Mouse (Mus musculus) v-Abl transformed pro-B cells (cell line): ENCODE measurements around the gene Kansl2.

Source experiments
- in situ Hi-C, 2 experiments: fragments of 400-800 bp; cut with MboI; formaldehyde crosslinking; loops; one replicate each; pipeline ENCODE4 v1.15.1; 2025; ENCODE audit not compliant: unreplicated experiment in 2 of 2

Kansl2 gene

DNA sequence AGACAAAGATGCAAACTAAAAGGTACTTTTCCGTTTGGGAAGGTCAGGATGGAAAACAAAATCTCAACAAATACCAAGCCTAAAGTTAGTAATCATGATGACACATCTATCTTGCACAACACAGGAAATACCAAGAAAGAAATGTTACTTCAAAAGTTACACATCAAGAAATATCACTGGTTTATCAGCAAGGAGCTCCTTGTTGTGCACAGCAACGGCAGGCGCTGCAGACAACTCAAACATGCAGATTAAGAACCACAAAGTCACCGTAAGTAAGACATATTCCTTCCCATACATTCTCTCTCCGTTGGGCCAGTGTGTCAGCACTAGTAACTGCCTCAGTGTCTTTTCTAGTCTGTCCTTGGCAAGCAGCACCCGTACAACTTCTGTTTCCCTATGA lies 7.0 kb upstream of the Kansl2 start:
- in situ Hi-C loops: no loop called here

DNA sequence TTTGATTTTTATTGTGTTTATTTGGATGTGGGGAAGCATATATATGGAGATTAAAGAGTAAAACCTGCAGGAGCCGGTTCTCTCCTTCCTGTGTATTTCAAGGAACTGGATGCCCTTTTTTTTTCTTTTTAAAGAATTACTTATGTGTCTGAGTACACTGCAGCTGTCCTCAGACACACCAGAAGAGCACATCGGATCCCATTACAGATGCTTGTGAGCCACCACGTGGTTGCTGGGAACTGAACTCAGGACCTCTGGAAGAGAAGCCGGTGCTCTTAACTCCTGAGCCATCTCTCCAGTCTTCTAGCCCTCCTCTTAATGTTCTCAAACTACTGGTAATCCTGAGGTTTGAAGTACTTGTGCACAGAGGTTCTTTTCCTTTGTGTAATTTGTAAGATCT lies 3.9 kb upstream of the Kansl2 start:
- in situ Hi-C loops: no loop called here

DNA sequence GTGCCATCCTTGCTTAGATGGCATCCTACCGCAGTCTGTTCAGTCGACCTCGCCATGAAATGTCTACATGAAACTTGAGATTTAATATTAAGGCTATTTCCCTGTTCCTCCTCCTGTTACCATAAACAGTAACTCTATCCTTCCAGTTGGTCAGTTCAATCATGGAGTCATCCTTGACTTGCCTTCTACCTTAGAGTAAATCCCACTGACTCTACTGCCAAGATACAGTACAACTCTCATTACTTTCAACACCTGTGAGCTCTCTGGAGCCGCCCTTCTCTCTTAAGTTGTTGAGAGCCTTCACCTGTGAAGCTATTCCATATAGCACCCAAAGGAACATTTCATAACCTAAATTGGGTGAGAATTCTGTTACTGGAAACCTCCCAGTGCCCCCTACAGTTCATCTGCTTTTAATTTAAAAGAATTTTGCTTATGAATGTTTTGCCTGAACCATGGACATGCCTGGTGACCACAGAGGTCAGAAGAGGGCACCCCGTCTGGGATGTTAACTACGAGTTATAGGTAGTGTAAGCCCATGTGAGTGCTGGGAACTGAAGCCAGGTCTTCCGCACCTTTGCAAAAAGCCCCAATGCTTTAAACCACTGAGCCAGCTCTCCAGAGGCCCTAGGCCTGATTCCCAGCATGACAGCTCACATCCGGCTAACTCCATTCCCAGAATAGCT lies 2.9 kb upstream of the Kansl2 start:
- in situ Hi-C loops: no loop called here

DNA sequence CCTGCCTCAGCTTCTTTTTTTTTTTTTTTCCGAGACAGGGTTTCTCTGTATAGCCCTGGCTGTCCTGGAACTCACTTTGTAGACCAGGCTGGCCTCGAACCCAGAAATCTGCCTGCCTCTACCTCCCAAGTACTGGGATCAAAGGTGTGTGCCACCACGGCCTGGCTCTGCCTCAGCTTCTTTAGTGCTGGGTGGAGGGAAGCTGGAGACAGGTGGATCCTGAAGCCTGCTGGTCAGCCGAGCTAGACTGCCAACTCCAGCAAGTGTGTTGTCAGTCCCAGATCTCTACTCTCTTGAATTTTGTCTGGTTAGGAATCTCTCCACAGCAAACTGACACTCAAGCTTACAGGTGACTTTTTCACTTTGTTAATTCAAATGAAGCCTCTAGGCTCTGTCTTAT lies 1.9 kb upstream of the Kansl2 start:
- in situ Hi-C loops: no loop called here

DNA sequence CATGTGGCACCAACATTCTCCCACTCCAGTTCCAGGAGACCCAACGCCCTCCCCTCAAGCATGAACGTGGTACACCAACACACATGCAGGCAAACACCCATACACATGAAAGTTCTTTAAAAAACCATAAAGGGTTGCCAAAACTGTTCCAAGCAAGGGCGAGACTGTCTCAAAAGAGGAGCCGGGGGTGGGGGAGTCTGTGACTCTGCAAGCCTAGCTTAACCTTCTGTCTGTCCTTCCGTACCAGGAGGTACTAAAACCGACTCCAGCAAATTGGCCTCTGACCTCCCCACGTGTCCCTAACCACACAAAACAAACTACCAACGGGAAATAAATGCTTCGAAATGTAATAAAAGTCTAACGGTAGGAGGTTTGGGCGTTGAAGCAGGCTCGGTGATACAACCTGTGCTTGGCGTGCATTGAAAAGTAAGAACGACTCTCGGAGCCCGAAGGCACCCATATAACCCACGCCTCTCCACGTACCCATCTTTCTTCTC lies 981 bp downstream of the Kansl2 start:
- in situ Hi-C loops: no loop called here

DNA sequence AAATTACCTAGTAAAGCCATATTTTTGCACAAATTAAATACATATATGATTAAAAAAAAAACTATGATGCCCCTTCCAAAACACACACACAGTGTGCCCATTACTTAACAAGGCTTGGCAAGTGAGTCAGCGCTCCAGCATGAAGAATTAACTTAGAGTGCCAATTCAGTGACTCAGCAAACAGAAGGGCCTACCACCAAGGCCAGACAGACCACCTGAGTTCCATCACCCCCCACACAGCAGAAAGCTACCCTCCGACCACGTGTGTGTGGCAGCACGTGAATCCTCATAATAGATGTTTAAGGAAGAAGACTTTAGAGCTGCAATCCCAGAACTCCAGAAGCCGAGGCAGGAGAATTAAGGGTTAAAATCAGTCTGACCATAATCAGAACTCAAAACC lies 1.8 kb downstream of the Kansl2 start:
- in situ Hi-C loops: no loop called here

DNA sequence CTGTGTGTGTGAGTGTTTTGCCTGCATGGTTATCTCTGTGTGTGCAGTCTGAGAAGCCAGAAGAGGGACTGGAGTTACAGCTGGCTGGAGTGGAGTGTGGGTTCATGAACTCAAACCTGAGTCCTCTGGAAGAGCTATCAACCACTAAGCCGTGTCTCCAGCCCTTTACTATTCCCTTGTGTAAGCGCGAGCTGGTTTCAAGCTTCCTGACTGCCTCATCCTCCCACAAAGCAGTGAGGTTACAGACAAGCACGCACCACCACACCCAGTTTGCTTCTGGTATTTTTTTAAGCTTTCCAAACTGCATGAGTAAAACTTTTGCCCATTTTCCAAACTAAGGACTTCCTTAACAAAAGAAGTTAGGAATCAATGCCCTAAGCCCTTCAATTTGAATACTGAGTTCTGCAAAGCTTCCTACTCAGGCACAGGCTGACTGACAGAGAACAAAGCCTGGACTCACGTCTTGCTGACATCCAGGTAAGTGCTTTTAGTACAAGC lies 5.9 kb downstream of the Kansl2 start:
- in situ Hi-C loops: no loop called here

DNA sequence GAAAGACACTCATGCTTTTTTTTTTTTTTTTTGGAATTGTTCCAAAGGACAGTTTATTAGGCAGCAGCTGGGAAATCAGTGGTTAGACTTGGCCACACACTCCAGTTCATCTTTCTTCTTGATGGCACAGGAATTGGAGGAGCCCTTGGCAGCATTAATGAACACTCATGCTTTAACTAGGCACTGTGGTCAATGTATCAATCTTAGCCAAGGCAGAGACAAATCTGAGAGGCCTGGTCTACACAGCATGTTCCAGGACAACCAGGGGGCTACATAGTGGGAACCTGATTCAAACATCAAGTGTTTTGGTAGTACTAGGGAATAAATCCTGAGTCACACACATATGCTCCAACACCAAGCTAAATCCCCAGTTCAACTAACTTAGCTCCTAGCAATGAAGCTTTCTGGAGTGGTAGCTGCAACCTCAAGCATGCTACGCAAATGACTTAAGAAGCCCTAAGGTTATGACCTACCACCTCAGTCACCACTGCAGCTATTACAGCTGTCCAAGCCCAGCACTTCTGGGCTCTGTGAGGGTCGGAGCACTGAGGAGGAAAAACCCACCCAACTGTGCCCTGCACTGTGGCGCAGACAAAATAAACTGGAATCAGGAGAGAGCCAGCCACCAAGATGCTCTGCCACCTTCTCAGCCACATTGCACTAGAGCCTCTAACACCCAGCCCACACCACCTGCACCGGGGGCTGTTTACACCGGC lies 6.8 kb downstream of the Kansl2 start:
- in situ Hi-C loops: no loop called here

DNA sequence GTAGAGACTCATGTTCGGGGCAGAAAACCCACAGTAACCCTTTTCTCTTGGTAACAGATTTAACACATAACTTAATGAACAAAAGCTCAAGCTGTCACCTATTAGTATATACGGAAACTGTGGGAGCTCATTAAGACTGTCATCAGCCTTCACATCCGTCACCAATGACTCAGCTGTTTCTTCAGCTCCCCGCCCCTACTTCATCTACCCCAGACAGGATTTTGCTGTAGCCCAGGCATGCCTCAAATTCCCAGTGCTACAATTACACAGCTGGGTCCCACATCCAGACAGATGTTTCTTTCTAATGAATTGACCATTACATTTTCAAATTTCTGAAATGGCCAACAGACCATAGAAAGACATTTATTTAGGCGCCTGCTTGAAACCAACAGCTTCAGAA lies 8.0 kb downstream of the Kansl2 start:
- in situ Hi-C loops: no loop called here

DNA sequence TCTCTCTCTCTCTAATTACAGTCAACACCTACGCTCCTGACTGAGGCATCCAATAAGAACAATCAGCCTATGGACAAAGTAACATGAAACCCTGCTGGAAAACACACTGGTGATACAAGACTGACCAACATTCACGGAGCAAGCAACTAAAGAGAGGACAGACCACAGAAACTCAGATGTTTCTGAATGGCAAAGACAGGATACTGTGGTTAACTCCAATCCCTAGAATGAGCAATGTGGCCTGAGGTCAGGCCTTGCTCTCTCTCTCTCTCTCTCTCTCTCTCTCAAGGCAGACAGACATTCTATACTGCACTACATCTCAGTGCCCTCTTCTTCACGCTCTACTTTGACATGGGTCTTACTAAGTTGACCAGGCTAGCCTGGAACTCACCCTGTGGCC lies 12.8 kb downstream of the Kansl2 start:
- in situ Hi-C loops: no loop called here

DNA sequence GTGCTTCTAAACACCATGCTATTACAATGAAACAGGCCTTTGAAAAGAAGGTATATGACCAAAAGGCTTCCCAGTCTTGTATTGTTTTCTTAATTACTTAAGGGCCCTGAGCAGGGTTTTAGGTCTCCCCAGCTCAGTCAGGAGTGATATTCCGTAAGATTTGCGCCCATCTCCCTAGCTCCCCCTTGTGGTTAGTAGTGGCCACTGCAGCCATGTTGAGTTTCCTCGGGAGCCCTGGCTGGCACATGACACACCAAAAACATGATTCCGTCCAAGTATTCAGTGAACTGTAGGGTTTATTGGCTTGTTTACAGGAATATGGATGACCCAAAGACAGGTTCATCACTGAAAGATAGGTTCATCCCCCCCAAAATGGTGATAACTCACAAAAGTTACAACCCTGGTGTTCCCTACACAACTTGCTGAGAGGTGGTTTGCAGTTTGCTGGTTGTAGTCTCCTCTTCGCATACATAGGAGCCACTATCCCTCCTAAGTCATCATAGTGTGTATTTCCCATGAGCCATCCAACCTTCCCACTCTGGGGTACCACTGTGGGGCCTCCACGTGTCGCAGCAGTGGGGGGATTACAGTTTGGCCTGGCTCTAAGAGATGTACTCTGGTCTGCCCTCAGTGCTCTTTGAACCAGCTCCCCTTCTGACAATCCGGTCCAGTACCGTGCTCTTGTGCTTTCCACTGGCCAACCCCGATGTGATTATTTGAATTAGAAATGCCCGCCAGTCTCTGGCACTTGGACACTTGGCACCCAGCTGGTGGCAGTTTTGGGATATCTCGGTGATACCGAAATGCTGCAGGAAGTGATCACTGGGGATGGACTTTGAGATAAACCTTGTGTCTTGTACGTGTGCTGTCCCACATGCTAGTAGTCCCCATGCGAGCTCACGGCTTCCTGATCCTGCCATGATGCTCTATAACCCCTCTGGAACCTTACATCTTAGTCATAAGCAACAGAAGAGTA lies 16.4 kb downstream of the Kansl2 start:
- in situ Hi-C loops: loop anchor here in 1 of 2 experiments (10.0 kb wide), 2 partner anchors 287 to 423 kb away; partner anchors contain the start of genes Ddn, Pfkm and Senp1

DNA sequence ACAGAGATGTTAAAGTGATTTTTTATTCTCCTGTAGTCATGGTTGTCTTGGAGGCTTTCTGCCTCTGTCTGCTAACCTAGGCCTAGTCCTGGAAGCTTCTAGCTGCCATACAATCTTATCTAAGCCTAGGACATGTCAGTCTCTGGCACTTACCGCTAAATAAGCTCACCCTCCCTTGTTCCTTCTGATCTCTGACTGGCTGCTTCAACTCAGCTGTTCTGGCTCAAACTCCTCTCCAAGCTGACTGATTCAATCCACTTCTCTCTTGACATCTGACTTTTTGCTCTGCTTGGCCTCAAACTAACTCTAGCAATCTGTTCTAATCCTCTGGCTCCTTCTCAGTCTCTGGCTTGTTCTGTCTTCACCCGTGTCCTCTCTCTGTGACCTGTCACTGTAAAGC lies 19.2 kb downstream of the Kansl2 start:
- in situ Hi-C loops: loop anchor here (5.0 to 10.0 kb wide), 4 partner anchors 52 to 420 kb away; partner anchors contain the start of genes Ddn (in 1 of the 2), Pfkm (in 1 of the 2) and Senp1 (in 1 of the 2)

DNA sequence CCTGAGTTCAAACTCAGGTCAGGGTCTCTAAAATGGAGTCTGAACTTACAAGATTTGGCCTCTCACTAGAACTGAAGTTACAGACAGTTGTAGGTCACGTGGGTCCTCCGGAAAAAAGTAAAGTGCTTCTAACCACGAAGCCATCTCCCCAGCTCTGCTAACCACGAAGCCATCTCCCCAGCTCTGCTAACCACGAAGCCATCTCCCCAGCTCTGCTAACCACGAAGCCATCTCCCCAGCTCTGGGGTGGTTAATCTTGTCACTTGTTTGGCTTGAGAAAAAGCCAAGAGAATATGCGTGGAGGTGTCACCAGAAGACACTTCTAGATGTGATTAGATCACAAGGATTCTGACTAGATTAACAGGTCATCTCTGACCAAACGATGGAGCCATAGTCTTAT lies 19.9 kb downstream of the Kansl2 start:
- in situ Hi-C loops: loop anchor here (5.0 to 10.0 kb wide), 4 partner anchors 53 to 419 kb away; partner anchors contain the start of genes Ddn (in 1 of the 2), Pfkm (in 1 of the 2) and Senp1 (in 1 of the 2)

DNA sequence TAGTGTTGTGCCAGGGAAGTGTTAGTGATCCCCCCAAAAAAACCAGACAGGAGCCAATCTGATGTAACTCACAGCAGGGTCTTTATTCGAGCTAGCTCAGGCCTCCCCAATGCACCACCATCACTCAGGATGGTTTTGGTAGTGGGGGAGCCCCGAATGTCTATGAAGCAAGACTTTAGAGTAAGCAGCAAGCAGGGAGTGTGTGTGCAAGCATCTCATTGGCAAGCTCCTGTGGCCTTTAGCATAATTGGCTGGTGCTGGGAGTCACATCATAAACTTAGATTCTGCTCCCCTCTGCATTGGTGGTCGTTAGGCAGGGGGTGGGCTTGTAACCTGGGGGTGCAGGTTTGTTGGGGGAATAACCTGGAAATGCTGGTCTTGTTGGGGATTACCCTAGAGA lies 20.4 kb downstream of the Kansl2 start:
- in situ Hi-C loops: loop anchor here (5.0 to 10.0 kb wide), 4 partner anchors 54 to 419 kb away; partner anchors contain the start of genes Ddn (in 1 of the 2), Pfkm (in 1 of the 2) and Senp1 (in 1 of the 2)

DNA sequence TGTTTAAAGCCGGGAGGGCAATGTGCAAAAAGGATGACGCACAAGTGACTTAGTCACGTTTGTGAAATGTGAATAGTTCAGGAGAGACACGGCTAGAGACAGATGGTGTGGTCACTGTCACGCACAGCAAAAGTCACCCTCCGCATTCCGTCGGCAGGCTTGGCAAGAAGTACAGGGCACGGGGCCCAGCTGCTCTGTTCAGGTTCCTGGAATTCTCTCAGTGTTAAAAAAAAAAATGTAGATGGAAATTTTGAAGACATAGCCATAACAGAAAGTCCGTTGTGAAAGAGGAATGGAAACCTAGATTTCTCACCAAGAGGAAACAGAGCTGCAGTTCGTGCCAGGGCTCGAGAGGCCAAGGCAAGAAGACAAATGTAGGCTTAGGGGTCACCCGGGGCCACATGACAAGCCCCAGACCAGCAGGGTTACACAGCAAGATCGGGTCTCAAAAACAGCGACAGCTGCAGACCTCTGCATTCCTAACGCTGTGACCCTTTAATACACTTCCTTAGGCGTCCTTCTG lies 21.2 kb downstream of the Kansl2 start:
- in situ Hi-C loops: loop anchor here (5.0 to 10.0 kb wide), 4 partner anchors 54 to 418 kb away; partner anchors contain the start of genes Ddn (in 1 of the 2), Pfkm (in 1 of the 2) and Senp1 (in 1 of the 2)

DNA sequence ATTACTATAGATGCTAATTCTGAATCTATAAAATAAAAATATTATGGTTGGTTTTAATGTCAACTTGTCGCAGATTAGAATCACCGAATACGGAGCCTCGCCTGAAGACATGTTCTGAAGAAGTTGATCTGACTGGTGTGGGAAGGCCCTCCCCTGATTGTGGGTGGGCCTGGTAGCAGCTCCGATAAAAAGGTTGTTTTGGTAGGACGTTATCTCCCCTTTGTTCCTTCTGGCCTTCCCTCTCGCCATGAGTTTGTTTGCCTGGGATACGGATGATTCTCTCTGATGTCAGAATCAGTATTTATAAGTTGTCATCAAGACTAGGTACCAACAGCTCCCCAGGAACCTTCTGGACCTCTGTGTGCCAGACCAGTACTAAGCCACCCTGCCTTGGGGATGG lies 21.8 kb downstream of the Kansl2 start:
- in situ Hi-C loops: loop anchor here (5.0 to 10.0 kb wide), 4 partner anchors 55 to 417 kb away; partner anchors contain the start of genes Ddn (in 1 of the 2), Pfkm (in 1 of the 2) and Senp1 (in 1 of the 2)

DNA sequence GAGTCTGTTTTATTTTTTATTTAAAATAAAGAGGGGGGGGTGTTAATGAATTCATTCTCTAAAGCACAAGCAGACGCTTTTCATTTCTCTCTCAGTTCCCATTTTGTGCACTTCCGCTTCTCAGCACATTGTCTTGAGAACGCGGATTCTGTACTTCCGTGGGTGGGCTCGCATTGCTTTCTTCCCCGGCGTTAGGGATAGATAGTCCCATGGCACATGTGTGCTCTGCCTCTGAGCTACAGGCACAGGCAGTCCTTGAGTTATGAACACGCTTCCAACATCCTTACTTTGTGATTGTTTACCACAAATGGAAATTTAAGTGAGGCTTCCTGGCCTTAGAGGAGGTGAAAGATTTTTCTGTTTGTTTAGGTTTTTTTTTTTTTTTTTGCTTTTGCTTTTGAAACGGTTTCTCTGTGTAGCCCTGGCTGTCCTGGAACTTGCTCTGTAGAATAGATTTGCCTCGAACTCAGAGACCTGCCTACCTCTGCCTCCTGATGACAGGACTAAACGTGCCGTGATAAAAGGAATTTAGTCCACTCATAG lies 22.6 kb downstream of the Kansl2 start:
- in situ Hi-C loops: loop anchor here (5.0 to 10.0 kb wide), 4 partner anchors 56 to 417 kb away; partner anchors contain the start of genes Ddn (in 1 of the 2), Pfkm (in 1 of the 2) and Senp1 (in 1 of the 2)

DNA sequence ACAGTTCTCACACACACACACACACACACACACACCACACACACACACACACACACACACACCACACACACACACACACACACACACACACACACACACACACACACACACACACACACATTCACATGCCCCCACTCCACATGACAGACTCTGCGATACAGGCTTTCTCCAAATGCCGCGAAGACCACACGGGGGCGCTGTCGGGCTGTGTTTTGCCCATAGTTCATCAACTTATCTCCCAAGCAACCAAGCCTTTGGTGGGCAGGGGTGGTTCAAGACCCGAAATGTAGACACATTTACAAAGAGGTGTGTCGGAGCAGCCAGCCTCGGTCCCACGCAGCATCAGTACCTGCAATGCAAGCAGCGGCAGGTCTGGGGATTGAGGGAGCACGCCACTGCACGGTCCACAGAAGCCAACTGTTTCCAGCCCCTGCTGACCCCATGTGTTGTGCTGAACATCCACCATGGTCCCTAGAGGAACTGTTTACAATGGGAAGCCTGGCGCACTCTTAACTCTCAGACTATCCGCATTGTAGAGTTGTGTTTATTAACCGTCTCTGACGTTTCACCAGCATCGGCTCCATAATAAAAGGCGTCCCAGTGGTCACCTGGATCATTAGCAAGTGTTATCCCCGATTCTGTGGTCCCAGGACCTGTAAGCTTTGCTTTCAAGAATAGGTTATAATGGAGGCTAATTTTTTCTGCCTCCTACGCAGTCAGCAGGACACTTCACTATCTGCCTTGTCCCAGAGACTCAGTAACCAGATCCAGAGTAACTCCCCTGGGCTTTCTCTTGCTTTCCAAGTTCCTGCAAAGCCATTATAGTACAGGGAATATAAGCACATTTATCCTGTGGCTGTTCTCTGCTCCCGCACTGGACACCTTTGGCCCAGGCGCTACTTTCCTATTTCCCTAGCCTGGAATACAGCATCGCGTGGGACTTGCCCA lies 23.4 kb downstream of the Kansl2 start:
- in situ Hi-C loops: loop anchor here (5.0 to 10.0 kb wide), 4 partner anchors 57 to 416 kb away; partner anchors contain the start of genes Ddn (in 1 of the 2), Pfkm (in 1 of the 2) and Senp1 (in 1 of the 2)
